Mouse (Mus musculus) olfactory bulb, adult 2 months (tissue): ENCODE data around the gene Gm11492.

Experiments used
- CTCF ChIP-seq: fragments of 200-500 bp; IDR thresholded peaks from 2 replicates; pipeline ENCODE4 v1.5.1; 2012; ENCODE audit warnings: low read depth, mild to moderate bottlenecking, low read length, moderate library complexity; ENCODE audit not compliant: insufficient read depth
- POLR2A ChIP-seq: fragments of 200-500 bp; IDR thresholded peaks from 2 replicates; pipeline ENCODE4 v1.6.1; 2012; ENCODE audit warnings: mild to moderate bottlenecking, low read depth, low read length, moderate library complexity; ENCODE audit not compliant: insufficient read depth

DNA sequence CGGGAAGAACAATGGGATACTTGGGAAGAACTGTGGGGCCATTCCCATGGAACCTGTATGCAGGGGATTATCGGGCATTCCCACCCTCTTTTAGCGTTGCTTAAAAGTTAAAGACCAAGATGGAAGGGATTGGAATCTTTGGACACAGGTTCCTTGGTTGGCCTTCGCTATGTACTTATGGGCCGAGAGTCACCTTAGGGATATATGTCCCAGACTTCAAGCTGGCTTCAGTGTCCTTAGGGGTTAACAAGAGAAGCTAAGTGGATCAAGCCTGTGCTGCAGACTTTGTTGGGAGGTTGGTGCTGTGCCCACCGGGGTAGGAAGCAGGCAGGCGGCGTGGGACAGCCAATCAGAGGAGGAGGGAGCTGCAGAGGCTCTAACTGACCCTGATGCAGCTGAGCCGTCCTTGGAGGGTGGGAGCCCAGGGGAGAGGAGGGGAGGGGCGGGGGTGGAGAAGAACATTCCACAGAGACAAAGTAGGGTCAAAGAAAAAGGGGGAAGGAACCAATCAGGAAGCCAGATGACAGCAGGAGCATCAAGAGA, 14.2 kb downstream of the Gm11492 start:
- TF ChIP-seq CTCF (no peak), POLR2A (no peak)
